10 mouse cellular contexts compared by ENCODE assay signal in the genomic region with DNA sequence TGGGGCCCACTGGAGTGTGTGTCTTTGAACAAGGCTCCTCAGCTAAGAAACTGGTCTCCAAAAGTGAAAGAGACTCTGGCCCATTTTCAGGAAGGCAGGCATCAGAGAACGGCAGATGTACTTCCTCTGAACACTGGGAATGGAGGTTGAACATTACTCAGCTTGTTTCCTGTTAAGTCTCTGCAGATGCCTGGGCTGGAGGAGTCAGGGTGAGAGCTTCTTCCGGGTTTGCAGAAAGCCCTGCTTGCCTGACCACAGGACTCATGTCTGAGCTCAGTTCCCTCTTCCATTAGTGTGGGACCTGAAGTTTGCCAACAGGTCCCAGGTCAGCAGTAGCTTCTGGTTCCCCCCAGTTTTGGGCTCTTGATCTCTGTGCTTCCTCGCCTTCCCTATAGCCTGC. TPM values are rescaled to one million over a fixed set of nuclear protein-coding genes. Genes with fewer than 3 reads are reported as not detected.
DNase-seq lines count a peak whose midpoint lies in the region; ATAC-seq and TF ChIP-seq lines count a peak whose summit lies in the region.
"Had no signal": no experiment of that assay in that cellular context is flagged by ENCODE, and none has a peak within 500 bp of the region (broad histone marks: within the 10 kb centered on the region; RNA-seq: fewer than 3 reads in every experiment).

Gene Nlrp1a, minus strand, starts transcription at position 44 of the 400 bp plus-strand sequence.

- no peak within 1 kb of the TSS for H3K4me3 ChIP-seq in lung, postnatal 0 days (ENCODE audit: low read depth, low read length)
- no peak within 1 kb of the TSS for H3K4me3 ChIP-seq in thymus, adult 2 months (ENCODE audit: control insufficient read depth, insufficient read depth, low read length)
- no peak within 1 kb of the TSS for H3K4me3 ChIP-seq in limb, embryonic 10.5 days
- H3K4me3 ChIP-seq in hindbrain, embryonic 12.5 days = no peak within 1 kb of the TSS
- H3K4me3 ChIP-seq: lung, embryonic 15.5 days had no signal

- TF ChIP-seq POLR2A in thymus, adult 2 months (IDR thresholded peaks at IDR 0.05; ENCODE audit: control insufficient read depth, extremely low read depth, insufficient read depth, low read length, poor library complexity) = no peak

- ATAC-seq in CD4-positive, CD25-positive, alpha-beta regulatory T cell, adult 4 months = no peak
- peak; percentile 38 for ATAC-seq in lung, postnatal 0 days
- ATAC-seq in hindbrain, embryonic 12.5 days (ENCODE audit: low FRiP score) = no peak

- WGBS in lung, postnatal 0 days = 47% methylated on average over 3 of the region's 3 CpGs
- WGBS in thymus, adult 2 months = 27% methylated on average over 3 of the region's 3 CpGs
- 82% methylated on average over 3 of the region's 3 CpGs for WGBS in limb, embryonic 10.5 days
- 91% methylated on average over 3 of the region's 3 CpGs for WGBS in hindbrain, embryonic 12.5 days

- intact Hi-C loops in left cerebral cortex, postnatal 10 days (cut with DNase I) = no loop called here

- no peaks in the 10 kb centered on the region for H3K4me1 ChIP-seq in lung, postnatal 0 days (ENCODE audit: insufficient read depth, low read depth, low read length)
- H3K4me1 ChIP-seq in thymus, adult 2 months (replicated peaks; ENCODE audit: control insufficient read depth, insufficient read depth, low read length) = peaks cover 7% of the 10 kb centered on the region
- H3K4me1 ChIP-seq in limb, embryonic 10.5 days = no peaks in the 10 kb centered on the region
- H3K4me1 ChIP-seq in hindbrain, embryonic 12.5 days = no peaks in the 10 kb centered on the region
- H3K4me1 ChIP-seq: lung, embryonic 15.5 days had no signal

- H3K27me3 ChIP-seq in lung, postnatal 0 days (replicated peaks; ENCODE audit: insufficient read depth, low read length) = no peaks in the 10 kb centered on the region
- no peaks in the 10 kb centered on the region for H3K27me3 ChIP-seq in thymus, adult 2 months (ENCODE audit: control insufficient read depth, insufficient read depth, low read length)
- no peaks in the 10 kb centered on the region for H3K27me3 ChIP-seq in limb, embryonic 10.5 days (ENCODE audit: low read depth, poor library complexity, severe bottlenecking)
- H3K27me3 ChIP-seq in hindbrain, embryonic 12.5 days = no peaks in the 10 kb centered on the region
- H3K27me3 ChIP-seq: lung, embryonic 15.5 days had no signal

- peak; percentile 25 for DNase-seq in CD4-positive, CD25-positive, alpha-beta regulatory T cell, adult 2 months (ENCODE audit: low read depth, low spot score)
- DNase-seq in left cerebral cortex, postnatal 10 days (ENCODE audit: extremely low spot score in 1 of 2, low spot score in 2 of 2) = peak; percentile 1 to 23
- no peak for DNase-seq in left cerebral cortex, adult 18-20 months (ENCODE audit: low spot score in 2 of 2)
- DNase-seq in lung, postnatal 0 days (ENCODE audit: low spot score) = peak; percentile 19
- peak; percentile 12 for DNase-seq in thymus, adult 2 months
- DNase-seq in limb, embryonic 10.5 days (ENCODE audit: low spot score) = no peak
- DNase-seq: retina, postnatal 1 day had no signal

- H3K36me3 ChIP-seq in lung, postnatal 0 days (ENCODE audit: insufficient read depth, low read length) = no peaks in the 10 kb centered on the region
- no peaks in the 10 kb centered on the region for H3K36me3 ChIP-seq in thymus, adult 2 months (ENCODE audit: control insufficient read depth, insufficient read depth, low read length)
- no peaks in the 10 kb centered on the region for H3K36me3 ChIP-seq in limb, embryonic 10.5 days
- no peaks in the 10 kb centered on the region for H3K36me3 ChIP-seq in hindbrain, embryonic 12.5 days
- H3K36me3 ChIP-seq: lung, embryonic 15.5 days had no signal

- TF ChIP-seq EP300 in lung, postnatal 0 days (IDR thresholded peaks at IDR 0.05) = no peak

- H3K27ac ChIP-seq in lung, postnatal 0 days (ENCODE audit: low read length) = no peak within 1 kb of the TSS
- H3K27ac ChIP-seq in thymus, adult 2 months (ENCODE audit: control insufficient read depth, insufficient read depth, low read length) = peak within 1 kb of the TSS; percentile 74; the same call in 1 of the 2 replicates
- H3K27ac ChIP-seq in limb, embryonic 10.5 days = no peak within 1 kb of the TSS
- H3K27ac ChIP-seq in hindbrain, embryonic 12.5 days = no peak within 1 kb of the TSS
- H3K27ac ChIP-seq: lung, embryonic 15.5 days had no signal

- no peak within 1 kb of the TSS for H3K4me2 ChIP-seq in lung, postnatal 0 days (replicated peaks; ENCODE audit: low read depth, low read length)
- no peak within 1 kb of the TSS for H3K4me2 ChIP-seq in hindbrain, embryonic 12.5 days (replicated peaks)
- H3K4me2 ChIP-seq: lung, embryonic 15.5 days had no signal

- H3K9me3 ChIP-seq in lung, postnatal 0 days (ENCODE audit: low read length) = no peaks in the 10 kb centered on the region
- H3K9me3 ChIP-seq in limb, embryonic 10.5 days (replicated peaks) = no peaks in the 10 kb centered on the region
- H3K9me3 ChIP-seq in hindbrain, embryonic 12.5 days (replicated peaks) = no peaks in the 10 kb centered on the region
- H3K9me3 ChIP-seq: lung, embryonic 15.5 days had no signal

- H3K9ac ChIP-seq in lung, postnatal 0 days (replicated peaks; ENCODE audit: low read depth) = no peak within 1 kb of the TSS
- H3K9ac ChIP-seq in hindbrain, embryonic 12.5 days = no peak within 1 kb of the TSS
- H3K9ac ChIP-seq: lung, embryonic 15.5 days had no signal

- TF ChIP-seq CTCF in lung, postnatal 0 days (IDR thresholded peaks at IDR 0.05) = no peak
- no peak for TF ChIP-seq CTCF in thymus, adult 2 months (IDR thresholded peaks at IDR 0.05; ENCODE audit: borderline replicate concordance, control insufficient read depth, extremely low read depth, insufficient read depth, low read length, poor library complexity)

RNA-seq across cellular contexts. Expression of gene Nlrp1a, which starts in this region (rescaled TPM):
- polyA plus RNA-seq in CD4-positive, CD25-positive, alpha-beta regulatory T cell, adult 4 months (2017; shearing (Covaris generic)) = under 1 TPM; 0.17 to 0.67 TPM
- under 1 TPM; 0.54 to 0.71 TPM for total RNA-seq in left cerebral cortex, postnatal 10 days (2021)
- total RNA-seq in left cerebral cortex, adult 18-20 months (2021) = under 1 TPM; 0.58 to 0.87 TPM
- 0.12 and 0.13 TPM in 2 replicates for polyA plus RNA-seq in lung, postnatal 0 days (2015; fragmentation: Nextera tagmentation; extraction: Ambion mirVana)
- 0.12 and 0.28 TPM in 2 replicates for polyA plus RNA-seq in thymus, adult 2 months (2012; rRNA removed)
- not detected in 2 replicates for polyA plus RNA-seq in limb, embryonic 10.5 days (2016; fragmentation: Nextera tagmentation; extraction: Ambion mirVana)
- polyA plus RNA-seq in hindbrain, embryonic 12.5 days (2016; fragmentation: Nextera tagmentation; extraction: Ambion mirVana) = 0.05 TPM in 1 of 2 replicates, not detected in the other

Comparison
In these comparisons a context has a peak if more than half of its experiments do, and no peak if none do; other contexts are left out.
1. Peak in DNase-seq in left cerebral cortex, postnatal 10 days; RNA of the gene not detected or under 1 TPM.
2. Peak in DNase-seq and ATAC-seq in lung, postnatal 0 days; RNA of the gene not detected or under 1 TPM.
3. Peak in DNase-seq and H3K27ac ChIP-seq in thymus, adult 2 months; RNA of the gene not detected or under 1 TPM.